In genomic region chr7:127812292-127812691, GRCm38 (mm10) we compare ENCODE assay signal across 25 mouse cellular contexts. TPM values are rescaled to one million over a fixed set of nuclear protein-coding genes. Genes with fewer than 3 reads are reported as not detected.
A peak's percentile ranks its signal among the peaks of the same experiment; 100 is the strongest.
DNase-seq lines count a peak whose midpoint lies in the region; ATAC-seq and TF ChIP-seq lines count a peak whose summit lies in the region.
"Had no signal": no experiment of that assay in that cellular context is flagged by ENCODE, and none has a peak within 500 bp of the region (broad histone marks: within the 10 kb centered on the region; RNA-seq: fewer than 3 reads in every experiment).

No protein-coding gene starts in this region.

- no peak overlapping the region for H3K9ac ChIP-seq in heart, adult 2 months (ENCODE audit: low read depth, low read length)
- H3K9ac ChIP-seq: forebrain, postnatal 0 days; heart, embryonic 13.5 days; hindbrain, embryonic 12.5 days; kidney, embryonic 15.5 days; liver, embryonic 12.5 days; neural tube, embryonic 15.5 days had no signal

- H3K4me1 ChIP-seq in heart, adult 2 months (ENCODE audit: control insufficient read depth, insufficient read depth, low read length): peaks cover 10% of the 10 kb centered on the region
- H3K4me1 ChIP-seq: midbrain, embryonic 10.5 days had no signal

- 63% methylated on average over 3 of the region's 3 CpGs for WGBS in heart, adult 2 months

- no peaks in the 10 kb centered on the region for H3K36me3 ChIP-seq in heart, adult 2 months (ENCODE audit: control insufficient read depth, insufficient read depth, low read length)
- H3K36me3 ChIP-seq: liver, embryonic 12.5 days had no signal

- no peak overlapping the region for H3K4me3 ChIP-seq in heart, adult 2 months
- H3K4me3 ChIP-seq: embryonic facial prominence, embryonic 10.5 days; heart, embryonic 13.5 days; hindbrain, embryonic 12.5 days; kidney, embryonic 15.5 days; liver, embryonic 12.5 days; midbrain, embryonic 10.5 days; neural tube, embryonic 15.5 days had no signal

- H3K27me3 ChIP-seq in heart, adult 2 months (ENCODE audit: control insufficient read depth, insufficient read depth, low read length): no peaks in the 10 kb centered on the region
- H3K27me3 ChIP-seq: heart, embryonic 13.5 days; hindbrain, embryonic 12.5 days; kidney, embryonic 15.5 days; liver, embryonic 12.5 days; neural tube, embryonic 15.5 days had no signal

- no peak for TF ChIP-seq POLR2A in heart, adult 2 months (IDR thresholded peaks at IDR 0.05; ENCODE audit: insufficient read depth, low read depth, low read length)

- ATAC-seq in erythroblast, adult 5-6 weeks (replicated peaks; ENCODE audit: low FRiP score, poor library complexity, severe bottlenecking): no peak
- ATAC-seq: CD4-positive, CD25-positive, alpha-beta regulatory T cell, adult 4 months; forebrain, postnatal 0 days; liver, embryonic 12.5 days had no signal

- intact Hi-C loops in heart, adult 2 months (cut with DNase I): loop anchor here (10.0 kb wide), 1 partner anchor 393 kb away; the partner anchor contains the start of gene Cox6a2

- H3K27ac ChIP-seq in heart, adult 2 months: peak overlapping the region; percentile 9; the same call in 1 of the 2 replicates
- H3K27ac ChIP-seq: embryonic facial prominence, embryonic 10.5 days; heart, embryonic 13.5 days; hindbrain, embryonic 12.5 days; kidney, embryonic 15.5 days; liver, embryonic 12.5 days; midbrain, embryonic 10.5 days; neural tube, embryonic 15.5 days had no signal

- TF ChIP-seq EP300 in heart, adult 2 months (IDR thresholded peaks at IDR 0.05; ENCODE audit: insufficient read depth, low read depth, low read length): no peak

- TF ChIP-seq CTCF in heart, adult 2 months (IDR thresholded peaks at IDR 0.05): no peak

- no peaks in the 10 kb centered on the region for H3K79me2 ChIP-seq in heart, adult 2 months (replicated peaks; ENCODE audit: control insufficient read depth, insufficient read depth, low read length)

- peak; percentile 64 for DNase-seq in cerebellum, adult 11-12 months
- DNase-seq in cerebellum, adult 11 months: no peak
- DNase-seq in heart, adult 2 months: no peak
- DNase-seq in heart, adult 9 months (ENCODE audit: low spot score in 2 of 2): no peak
- DNase-seq in cerebellum, adult 9-10 months: peak; percentile 73
- no peak for DNase-seq in retina, postnatal 1 day
- DNase-seq: forebrain, postnatal 0 days; heart, postnatal 14 days; kidney, adult 11 months; kidney, postnatal 36 days; layer of hippocampus, postnatal 36 days; lung, adult 18-20 months; lung, postnatal 10 days had no signal

RNA-seq across cellular contexts. Expression of gene Stx4a, which starts 11.8 kb away (rescaled TPM):
- total RNA-seq in heart, adult 2 months (2021): 10 to 100 TPM; 68.4 to 71.9 TPM
- polyA plus RNA-seq in heart, adult 2 months (2012; rRNA removed): 79.3 and 83.0 TPM in 2 replicates
- total RNA-seq in erythroblast, adult 5-6 weeks (2015; ENCODE audit: low replicate concordance): 9.8 and 24.9 TPM in 2 replicates
- 17.0 and 17.9 TPM in 2 replicates for total RNA-seq in erythroblast, adult 5-6 weeks (2017; ENCODE audit: low replicate concordance)

RNA-seq across cellular contexts. Expression of gene Hsd3b7, which starts 11.9 kb away (rescaled TPM):
- total RNA-seq in heart, adult 2 months (2021): 10 to 100 TPM in 1 of 2 experiments, 1 to 10 TPM in 1; 9.8 to 12.9 TPM
- 37.0 and 45.0 TPM in 2 replicates for polyA plus RNA-seq in heart, adult 2 months (2012; rRNA removed)
- total RNA-seq in erythroblast, adult 5-6 weeks (2015; ENCODE audit: low replicate concordance): 2.7 and 9.2 TPM in 2 replicates
- total RNA-seq in erythroblast, adult 5-6 weeks (2017; ENCODE audit: low replicate concordance): 3.8 and 4.3 TPM in 2 replicates

RNA-seq across cellular contexts. Expression of gene Stx1b, which starts 12.1 kb away (rescaled TPM):
- total RNA-seq in heart, adult 2 months (2021): 1 to 10 TPM in 1 of 2 experiments, under 1 TPM in 1; 0.77 to 1.1 TPM
- polyA plus RNA-seq in heart, adult 2 months (2012; rRNA removed): 3.8 and 4.0 TPM in 2 replicates
- total RNA-seq in erythroblast, adult 5-6 weeks (2015; ENCODE audit: low replicate concordance): not detected in 2 replicates
- total RNA-seq in erythroblast, adult 5-6 weeks (2017; ENCODE audit: low replicate concordance): not detected in 2 replicates
- polyA plus RNA-seq: CD4-positive, CD25-positive, alpha-beta regulatory T cell, adult 4 months had no signal

RNA-seq across cellular contexts. Expression of gene Gm49388, which starts 26.9 kb away (rescaled TPM):
- 1 to 10 TPM; 1.6 to 2.6 TPM for total RNA-seq in heart, adult 2 months (2021)
- not detected in 2 replicates for polyA plus RNA-seq in heart, adult 2 months (2012; rRNA removed)
- 7.5 TPM in 1 of 2 replicates, not detected in the other for total RNA-seq in erythroblast, adult 5-6 weeks (2015; ENCODE audit: low replicate concordance)
- 2.0 and 5.3 TPM in 2 replicates for total RNA-seq in erythroblast, adult 5-6 weeks (2017; ENCODE audit: low replicate concordance)
- polyA plus RNA-seq: embryonic facial prominence, embryonic 10.5 days; forebrain, embryonic 11.5 days; forebrain, postnatal 0 days; heart, embryonic 13.5 days; hindbrain, embryonic 12.5 days; kidney, embryonic 15.5 days; limb, embryonic 11.5 days; liver, embryonic 12.5 days; neural tube, embryonic 15.5 days; thymus, postnatal 0 days had no signal

RNA-seq across cellular contexts. Expression of gene Setd1a, which starts 35.8 kb away (rescaled TPM):
- 10 to 100 TPM; 16.3 to 18.5 TPM for total RNA-seq in heart, adult 2 months (2021)
- polyA plus RNA-seq in heart, adult 2 months (2012; rRNA removed): 7.1 and 8.6 TPM in 2 replicates
- 3.8 and 18.2 TPM in 2 replicates for total RNA-seq in erythroblast, adult 5-6 weeks (2015; ENCODE audit: low replicate concordance)
- 8.9 and 11.3 TPM in 2 replicates for total RNA-seq in erythroblast, adult 5-6 weeks (2017; ENCODE audit: low replicate concordance)

Comparison
In these comparisons a context has a peak if more than half of its experiments do, and no peak if none do; other contexts are left out.
1. DNase-seq: peak in cerebellum, adult 11-12 months (single experiment) and cerebellum, adult 9-10 months (single experiment); none in cerebellum, adult 11 months (single experiment), heart, adult 2 months (0 of 2), heart, adult 9 months (0 of 2) and retina, postnatal 1 day (single experiment).